Mouse (Mus musculus) spleen, adult 2 months (tissue): ENCODE measurements at regions not wholly inside any gene's neighbourhood (a gene's known extent, or its start where the extent isn't known, plus 50 kb on each side); places are given as distances from the start of the nearest gene placed in this dataset.

Experiments used
- DNase-seq, 2 experiments: peaks; one replicate each; pipeline versions ENCODE4 v3.0.0 to v3.0.0-alpha.2; 2012 to 2021; ENCODE audit warnings: low spot score in 2 of 2, low read depth in 1 of 2
- H3K27ac ChIP-seq: fragments of 200-500 bp; 2 replicates; pipeline ENCODE4 v1.5.1; 2012; ENCODE audit warnings: low read length, inconsistent platforms; ENCODE audit not compliant: insufficient read depth
- H3K27me3 ChIP-seq: fragments of 200-500 bp; 2 replicates; pipeline ENCODE4 v1.6.1; 2012; ENCODE audit warnings: mild to moderate bottlenecking, moderate library complexity, low read length, inconsistent platforms; ENCODE audit not compliant: control insufficient read depth, insufficient read depth
- H3K36me3 ChIP-seq: fragments of 200-500 bp; 2 replicates; pipeline ENCODE4 v1.6.1; 2012; ENCODE audit warnings: mild to moderate bottlenecking, low read length, inconsistent platforms; ENCODE audit not compliant: control insufficient read depth, insufficient read depth
- H3K4me1 ChIP-seq: fragments of 200-500 bp; 2 replicates; pipeline ENCODE4 v1.6.1; 2011; ENCODE audit warnings: inconsistent platforms; ENCODE audit not compliant: control insufficient read depth, insufficient read depth, insufficient read length
- H3K4me3 ChIP-seq: fragments of 200-500 bp; 2 replicates; pipeline ENCODE4 v1.5.1; 2011; ENCODE audit warnings: mild to moderate bottlenecking, inconsistent platforms; ENCODE audit not compliant: insufficient read depth, insufficient read length; ENCODE audit errors: extremely low read depth
- CTCF ChIP-seq: fragments of 200-500 bp; IDR thresholded peaks from 2 replicates; pipeline ENCODE4 v1.5.1; 2011; ENCODE audit warnings: mild to moderate bottlenecking, inconsistent platforms; ENCODE audit not compliant: insufficient read depth, insufficient read length, insufficient replicate concordance; ENCODE audit errors: extremely low read depth
- POLR2A ChIP-seq: fragments of 200-500 bp; IDR thresholded peaks from 2 replicates; pipeline ENCODE4 v1.6.1; 2011; ENCODE audit warnings: low read depth, low read length, inconsistent platforms
- WGBS: fragments of 180-500 bp; shearing (Covaris S2); methylation state at CpG from one replicate; pipeline ENCODE4 v1.1.7; 2018; 5-methylcytosine and 5-hydroxymethylcytosine counted together

DNA sequence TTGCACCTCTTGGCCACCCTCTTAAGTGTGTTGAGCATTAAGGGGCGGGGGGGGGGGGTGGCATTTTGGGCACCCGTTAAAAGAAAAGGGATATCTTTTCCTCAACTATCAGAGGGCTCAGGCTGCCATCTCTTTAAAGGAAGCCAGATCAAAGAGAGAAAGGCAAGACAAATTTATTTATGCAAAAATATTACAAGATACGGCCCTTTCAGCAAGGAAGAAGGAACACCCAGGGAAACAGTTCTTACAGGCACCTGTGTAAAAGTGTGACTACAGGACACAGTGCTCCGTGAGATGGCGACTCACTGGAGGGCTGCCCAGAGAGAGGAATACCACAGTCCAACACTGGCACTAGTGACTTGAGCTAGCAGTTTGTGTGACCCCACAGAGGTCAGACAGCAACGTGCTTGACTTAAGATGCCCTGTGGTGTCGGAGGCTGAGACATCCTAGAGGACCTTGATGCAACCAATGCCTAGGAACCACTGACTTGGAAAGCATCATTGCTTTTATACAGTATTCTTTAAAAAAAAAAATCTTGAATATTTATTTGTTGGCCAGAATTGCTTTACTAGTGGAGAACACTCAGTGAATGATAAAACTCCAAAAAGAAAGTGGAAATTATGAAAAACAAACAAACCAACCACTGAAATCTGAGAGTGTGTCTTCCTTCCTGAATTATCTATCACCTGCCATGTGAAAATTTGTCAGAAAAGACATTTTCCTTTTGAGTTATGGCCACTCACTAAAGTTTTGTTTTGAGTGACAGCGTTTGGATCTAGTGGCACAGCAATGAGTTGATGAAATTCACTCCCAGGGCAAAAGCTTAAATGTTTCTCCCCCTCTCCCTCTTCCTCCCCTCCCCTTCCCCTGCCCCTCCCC lies 59.0 kb upstream of the Cpm start:
- WGBS, result 66% methylated on average over 8 of the region's 8 CpGs
- Histone ChIP-seq H3K27ac (no peak overlapping the region), H3K4me3 (no peak overlapping the region)

DNA sequence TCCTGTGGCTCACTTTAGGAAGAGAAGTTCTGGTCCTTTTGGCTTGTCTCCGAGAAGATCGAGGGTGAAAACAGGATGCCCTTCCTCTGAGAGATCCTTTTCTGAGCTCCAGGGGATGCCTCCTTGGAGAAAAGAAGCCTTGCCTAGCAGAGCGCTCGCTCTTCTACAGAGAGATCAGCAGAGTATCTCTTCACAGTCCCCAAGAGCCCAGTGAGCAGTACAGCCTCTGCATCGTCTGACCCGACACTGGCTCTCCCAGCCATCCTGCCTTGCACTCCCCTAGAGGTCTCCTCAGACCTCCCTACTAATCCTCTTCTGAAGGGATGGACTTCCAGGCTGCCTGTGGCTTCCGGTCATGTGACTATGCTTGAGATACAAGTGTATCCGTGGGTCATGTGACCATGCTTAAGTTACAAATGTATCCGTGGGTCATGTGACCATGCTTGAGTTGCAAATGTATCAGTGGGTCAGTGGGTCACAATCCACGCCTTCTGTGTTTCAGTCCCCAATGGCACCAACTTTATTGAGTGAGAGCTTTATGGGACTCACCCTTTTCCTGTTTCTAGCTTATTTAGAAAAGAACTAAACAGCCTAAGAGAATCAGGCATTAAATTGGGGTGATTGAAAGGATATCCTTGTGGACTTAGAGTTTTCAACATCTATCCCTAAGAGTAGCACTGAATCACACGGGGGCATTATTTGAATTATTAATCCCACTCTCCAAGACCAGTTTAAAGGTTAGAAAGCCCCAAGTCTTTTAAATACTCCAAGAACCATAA lies 59.8 kb upstream of the Cpm start:
- Histone ChIP-seq H3K27me3 (no peaks in the 10 kb centered on the region), H3K27ac (no peak overlapping the region), H3K36me3 (no peaks in the 10 kb centered on the region), H3K4me3 (no peak overlapping the region), H3K4me1 (peaks cover 3% of the 10 kb centered on the region)
- no peak for TF ChIP-seq CTCF
- no peak for TF ChIP-seq POLR2A
- 77% methylated on average over 11 of the region's 11 CpGs for WGBS
- no peak for DNase-seq

More for the DNA sequence above, 59.0 kb upstream of the Cpm start:
- no peak for DNase-seq
- TF ChIP-seq CTCF, result no peak
- TF ChIP-seq POLR2A, result no peak
- H3K4me1 ChIP-seq, result peaks cover 3% of the 10 kb centered on the region
- H3K27me3 ChIP-seq, result no peaks in the 10 kb centered on the region
- no peaks in the 10 kb centered on the region for H3K36me3 ChIP-seq

DNA sequence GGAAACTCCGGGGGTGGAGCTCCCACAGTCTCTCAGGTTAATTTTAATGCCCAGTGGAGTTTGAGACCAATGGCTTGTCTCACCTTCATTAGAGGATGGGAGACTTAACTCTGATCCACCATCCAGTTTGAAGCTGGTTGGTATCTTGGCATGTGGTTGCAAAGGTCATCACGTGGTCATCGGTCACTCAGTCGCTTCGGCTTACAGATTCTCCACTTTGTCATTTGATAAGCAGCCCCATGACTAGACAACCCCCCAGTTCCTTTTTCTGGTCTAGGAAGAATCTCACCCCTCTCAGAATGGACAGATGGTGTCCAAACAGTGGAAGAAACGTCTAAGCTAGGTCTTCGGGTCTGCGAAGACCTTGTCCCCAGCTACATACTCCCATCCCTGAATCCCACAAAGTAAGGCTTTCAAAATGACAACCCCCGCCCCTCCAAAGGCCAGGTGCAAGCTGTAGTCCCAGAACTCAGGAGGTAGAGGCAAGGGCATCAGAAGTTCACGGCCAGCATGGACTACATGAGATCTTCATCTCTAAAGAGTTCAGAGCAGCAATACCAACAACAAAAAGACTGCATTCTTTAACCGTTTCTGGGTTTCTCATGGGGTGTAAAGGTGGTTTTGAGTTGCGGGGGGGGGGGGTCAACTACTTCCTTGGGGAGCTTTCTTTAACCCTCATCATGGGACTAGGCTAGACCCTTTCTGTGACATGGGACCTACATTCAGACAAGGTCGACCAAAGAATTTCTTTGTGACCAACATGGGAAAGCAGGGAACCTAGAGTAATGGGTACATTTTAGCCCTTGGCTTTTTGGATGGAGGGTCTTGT lies 60.6 kb upstream of the Cpm start:
- DNase-seq, result no peak
- H3K4me1 ChIP-seq, result peaks cover 3% of the 10 kb centered on the region
- no peak overlapping the region for H3K27ac ChIP-seq
- no peaks in the 10 kb centered on the region for H3K27me3 ChIP-seq
- WGBS, result 89% methylated on average over 13 of the region's 13 CpGs
- H3K4me3 ChIP-seq, result no peak overlapping the region
- no peaks in the 10 kb centered on the region for H3K36me3 ChIP-seq
- TF ChIP-seq CTCF (no peak), POLR2A (no peak)

DNA sequence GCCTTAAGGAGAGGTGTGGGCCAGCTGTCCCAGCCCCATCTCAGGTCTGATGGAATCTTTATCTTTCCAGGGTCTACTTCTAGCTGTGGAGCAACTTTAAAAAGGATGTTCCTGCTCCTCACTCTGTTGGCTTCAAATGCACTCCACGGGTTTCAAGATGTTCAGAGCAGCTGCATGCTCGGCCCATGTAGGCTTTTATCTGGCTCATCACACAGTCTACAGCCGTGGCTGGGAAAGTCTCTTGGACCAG lies 61.2 kb upstream of the Cpm start:
- H3K27ac ChIP-seq, result no peak overlapping the region
- no peak for DNase-seq
- 85% methylated on average over 3 of the region's 3 CpGs for WGBS

DNA sequence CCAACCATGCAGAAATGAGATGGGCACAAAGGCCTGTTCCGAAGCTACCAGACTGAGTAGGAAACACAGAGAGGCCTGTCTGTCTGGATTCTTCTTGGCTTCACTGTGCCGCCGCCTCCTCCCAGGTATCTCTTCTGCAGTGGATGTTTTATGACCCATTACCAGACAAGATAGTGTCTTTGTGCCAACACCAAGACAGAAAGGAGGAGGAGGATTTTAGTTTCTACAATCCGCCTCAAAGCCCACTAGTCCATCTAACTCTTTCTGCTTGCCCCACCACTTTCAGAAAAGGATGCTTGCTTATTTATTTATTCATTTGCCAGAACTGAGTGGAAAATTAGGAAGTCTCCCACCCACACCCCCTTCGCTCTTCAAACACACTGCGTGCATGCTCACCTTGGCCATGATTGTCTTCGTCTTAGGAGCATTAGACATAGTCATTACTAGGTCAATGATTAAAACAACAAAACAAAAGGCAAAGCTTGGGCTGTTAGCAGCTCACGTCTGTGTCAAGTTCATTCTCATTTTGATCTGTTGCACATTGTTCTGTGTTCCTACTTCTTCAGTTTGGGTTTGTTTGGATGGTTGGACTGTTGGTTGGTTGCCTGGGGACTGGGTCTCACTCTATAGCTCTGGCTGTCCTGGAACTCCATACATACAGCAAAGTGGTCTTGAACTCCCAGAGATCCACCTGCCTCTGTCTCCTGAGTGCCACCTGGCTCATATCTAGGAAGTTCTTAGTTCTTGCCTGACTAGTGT lies 61.7 kb upstream of the Cpm start:
- no peak for TF ChIP-seq POLR2A
- no peak for TF ChIP-seq CTCF
- Histone ChIP-seq H3K36me3 (no peaks in the 10 kb centered on the region), H3K27ac (no peak overlapping the region), H3K27me3 (no peaks in the 10 kb centered on the region), H3K4me1 (peaks cover 8% of the 10 kb centered on the region), H3K4me3 (no peak overlapping the region)
- no peak for DNase-seq
- WGBS, result 92% methylated on average over 8 of the region's 8 CpGs

More for the DNA sequence above, 61.2 kb upstream of the Cpm start:
- H3K4me3 ChIP-seq, result no peak overlapping the region
- no peaks in the 10 kb centered on the region for H3K27me3 ChIP-seq
- no peaks in the 10 kb centered on the region for H3K36me3 ChIP-seq
- H3K4me1 ChIP-seq, result peaks cover 6% of the 10 kb centered on the region
- TF ChIP-seq CTCF, result no peak
- no peak for TF ChIP-seq POLR2A
